Mouse (Mus musculus) adrenal gland, postnatal 36 days (tissue): ENCODE measurements around the gene Fam162a. TPM values are rescaled to one million over a fixed set of nuclear protein-coding genes. Genes with fewer than 3 reads are reported as not detected.
A peak's percentile ranks its signal among the peaks of the same experiment; 100 is the strongest.
"Not testable (repeated sequence)": the region's sequence is repeated elsewhere in the genome, so short reads cannot be mapped to it uniquely, and the experiment has no call there.

ENCODE experiments used
- DNase-seq, 2 experiments: peaks; one replicate each; pipeline ENCODE4 v3.0.0; 2021; ENCODE audit warnings: mixed read lengths in 1 of 2
- total RNA-seq, 2 experiments: library from RNA; stranded (reverse); gene quantifications; 2 replicates each; pipeline ENCODE4 v1.2.3; 2021

The Fam162a gene
- total RNA-seq, 2 experiments from 2014 or later = 140 to 185 TPM

GRCm38 (mm10) chr16:36062534-36062933 is 8.9 kb downstream of the Fam162a start:
- not testable (repeated sequence) for DNase-seq

- no peak for DNase-seq
Measured at GRCm38 (mm10) chr16:36057933-36058475, 13.4 kb downstream of the Fam162a start.

- DNase-seq = peak in 1 of 2 experiments; percentile 31
Measured at GRCm38 (mm10) chr16:36056416-36056815, 15.0 kb downstream of the Fam162a start.

- no peak for DNase-seq
Measured at GRCm38 (mm10) chr16:36054920-36055319, 16.5 kb downstream of the Fam162a start.

GRCm38 (mm10) chr16:36053524-36054275 is 17.7 kb downstream of the Fam162a start:
- no peak for DNase-seq

- no peak for DNase-seq
Measured at GRCm38 (mm10) chr16:36051491-36051890, 19.9 kb downstream of the Fam162a start.

GRCm38 (mm10) chr16:36047538-36047937 is 23.9 kb downstream of the Fam162a start:
- DNase-seq = no peak

GRCm38 (mm10) chr16:36043964-36044363 is 27.4 kb downstream of the Fam162a start:
- no peak for DNase-seq

GRCm38 (mm10) chr16:36043073-36043472 is 28.3 kb downstream of the Fam162a start:
- DNase-seq = no peak

- no peak for DNase-seq
Measured at GRCm38 (mm10) chr16:36041625-36042020, 29.8 kb downstream of the Fam162a start.

GRCm38 (mm10) chr16:36040640-36041624 is 30.5 kb downstream of the Fam162a start, which contains the start of gene Wdr5b:
Wdr5b (plus strand) TSS chr16:36041190.
- peak; percentile 90 to 93 for DNase-seq

GRCm38 (mm10) chr16:36028120-36028519 is 43.3 kb downstream of the Fam162a start:
- DNase-seq = not testable (repeated sequence)

GRCm38 (mm10) chr16:36016335-36016734 is 55.1 kb downstream of the Fam162a start:
- no peak for DNase-seq

- DNase-seq = no peak
Measured at GRCm38 (mm10) chr16:36008396-36008795, 63.0 kb downstream of the Fam162a start.

GRCm38 (mm10) chr16:35998852-35999251 is 72.5 kb downstream of the Fam162a start:
- DNase-seq = not testable (repeated sequence)

Other genes with a start within 250 kb of the Fam162a start
- gene Parp14, start 200.1 kb downstream of the Fam162a start, total RNA-seq = 10 to 100 TPM; 14.8 to 15.7 TPM
- 10 to 100 TPM; 15.0 to 16.2 TPM for gene Parp9, start 133.1 kb downstream of the Fam162a start, total RNA-seq
- 10 to 100 TPM in 1 of 2 experiments, 1 to 10 TPM in 1; 9.1 to 10.9 TPM for gene Dtx3l, start 132.4 kb downstream of the Fam162a start, total RNA-seq
- 10 to 100 TPM; 70.0 to 85.0 TPM for gene Kpna1, start 92.8 kb downstream of the Fam162a start, total RNA-seq
- gene Wdr5b, start 30.4 kb downstream of the Fam162a start, total RNA-seq = 1 to 10 TPM; 4.2 TPM
- 10 to 100 TPM; 40.4 to 55.3 TPM for gene Ccdc58, start 91 bp upstream of the Fam162a start, total RNA-seq
- gene Csta1, start 59.6 kb upstream of the Fam162a start, total RNA-seq = not detected
- gene Stfa2l1, start 85.2 kb upstream of the Fam162a start, total RNA-seq = not detected
- gene Gm5483, start 112.6 kb upstream of the Fam162a start, total RNA-seq = not detected
- not detected for gene Gm5416, start 138.8 kb upstream of the Fam162a start, total RNA-seq
- 1 to 10 TPM in 1 of 2 experiments, not detected in 1; 1.6 TPM for gene 2010005H15Rik, start 149.9 kb upstream of the Fam162a start, total RNA-seq
- gene Stfa1, start 205.4 kb upstream of the Fam162a start, total RNA-seq = not detected